Mouse (Mus musculus) left cerebral cortex, postnatal 4 days (tissue): ENCODE measurements at regions not wholly inside any gene's neighbourhood (a gene's known extent, or its start where the extent isn't known, plus 50 kb on each side); places are given as distances from the start of the nearest gene placed in this dataset.
A peak's percentile ranks its signal among the peaks of the same experiment; 100 is the strongest.

Experiments used
- DNase-seq: peaks from one replicate; pipeline ENCODE4 v3.0.0-alpha.2; 2022
- intact Hi-C: fragments of 180-260 bp; cut with DNase I; formaldehyde crosslinking; loops from one replicate; pipeline ENCODE4 v1.15.1; 2025

DNA sequence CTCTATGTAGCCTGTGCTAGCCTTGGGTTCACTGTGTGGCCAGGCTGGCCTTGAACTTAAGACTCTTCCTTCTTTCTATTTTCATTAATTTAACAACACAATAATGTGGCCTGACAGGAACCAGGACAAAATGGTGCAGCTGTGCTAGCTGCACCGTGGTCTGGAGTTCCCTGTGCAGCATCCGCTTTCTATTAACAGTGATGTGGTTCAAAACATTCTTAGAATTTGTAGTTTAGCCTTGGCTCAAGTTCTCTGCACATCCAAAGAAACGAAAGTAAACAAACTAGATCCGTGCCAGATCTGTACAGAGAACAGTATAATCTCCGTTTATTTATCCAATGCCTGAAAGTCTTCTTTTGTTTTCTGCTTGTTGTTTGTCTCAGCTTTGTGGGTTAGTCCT, 88.5 kb downstream of the Irx1 start:
- intact Hi-C loops: no loop called here
- DNase-seq: no peak

DNA sequence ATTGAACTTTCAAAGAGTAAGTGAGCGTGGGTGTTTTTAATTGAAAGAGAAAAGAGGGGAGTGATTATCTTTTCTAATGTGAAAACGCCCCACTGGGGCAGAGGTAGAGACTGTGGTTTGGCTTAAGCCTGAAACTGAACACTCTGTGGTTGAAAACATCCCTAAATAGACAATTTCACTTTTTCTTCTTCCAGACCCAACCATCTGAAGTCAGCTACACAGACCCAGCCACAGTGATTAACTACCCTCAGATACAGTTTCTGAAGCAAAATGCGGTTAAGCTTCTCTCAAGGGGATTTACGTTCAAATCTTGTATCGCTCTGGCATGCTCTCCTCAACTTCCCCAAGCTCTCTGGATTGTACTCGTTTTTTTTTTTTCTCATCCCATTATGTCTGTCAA, 94.8 kb downstream of the Irx1 start:
- no peak for DNase-seq
- intact Hi-C loops: no loop called here

DNA sequence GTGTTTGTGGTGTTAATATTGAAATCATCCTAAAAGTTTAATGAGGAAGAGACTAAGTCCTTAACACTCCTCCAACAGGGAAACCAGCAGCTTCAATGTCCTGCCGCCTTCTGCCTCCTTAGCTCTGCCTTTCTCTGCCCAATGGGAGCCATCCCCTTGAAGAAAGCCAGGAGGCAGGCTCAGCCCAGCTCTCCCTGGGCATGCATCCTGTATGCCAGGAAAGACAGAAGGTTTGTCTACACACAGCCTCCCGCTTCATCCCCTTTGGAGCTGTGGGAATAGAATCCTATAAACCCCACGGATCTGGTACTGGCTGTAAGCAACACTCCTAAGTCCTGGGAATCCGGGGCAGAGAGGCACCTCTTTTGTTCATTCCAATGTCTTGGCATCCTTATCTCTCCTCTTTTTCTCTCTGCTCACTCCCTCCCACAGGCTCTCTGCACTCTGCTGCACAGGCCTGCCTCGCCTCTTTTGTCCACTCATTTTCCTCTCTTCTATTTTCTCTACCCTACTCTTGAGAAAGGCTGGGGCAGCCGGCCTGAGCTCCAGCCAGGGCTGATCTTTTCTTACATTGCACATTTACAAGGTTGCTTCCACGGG, 110.0 kb downstream of the Irx1 start:
- intact Hi-C loops: no loop called here
- peak; percentile 57 for DNase-seq

DNA sequence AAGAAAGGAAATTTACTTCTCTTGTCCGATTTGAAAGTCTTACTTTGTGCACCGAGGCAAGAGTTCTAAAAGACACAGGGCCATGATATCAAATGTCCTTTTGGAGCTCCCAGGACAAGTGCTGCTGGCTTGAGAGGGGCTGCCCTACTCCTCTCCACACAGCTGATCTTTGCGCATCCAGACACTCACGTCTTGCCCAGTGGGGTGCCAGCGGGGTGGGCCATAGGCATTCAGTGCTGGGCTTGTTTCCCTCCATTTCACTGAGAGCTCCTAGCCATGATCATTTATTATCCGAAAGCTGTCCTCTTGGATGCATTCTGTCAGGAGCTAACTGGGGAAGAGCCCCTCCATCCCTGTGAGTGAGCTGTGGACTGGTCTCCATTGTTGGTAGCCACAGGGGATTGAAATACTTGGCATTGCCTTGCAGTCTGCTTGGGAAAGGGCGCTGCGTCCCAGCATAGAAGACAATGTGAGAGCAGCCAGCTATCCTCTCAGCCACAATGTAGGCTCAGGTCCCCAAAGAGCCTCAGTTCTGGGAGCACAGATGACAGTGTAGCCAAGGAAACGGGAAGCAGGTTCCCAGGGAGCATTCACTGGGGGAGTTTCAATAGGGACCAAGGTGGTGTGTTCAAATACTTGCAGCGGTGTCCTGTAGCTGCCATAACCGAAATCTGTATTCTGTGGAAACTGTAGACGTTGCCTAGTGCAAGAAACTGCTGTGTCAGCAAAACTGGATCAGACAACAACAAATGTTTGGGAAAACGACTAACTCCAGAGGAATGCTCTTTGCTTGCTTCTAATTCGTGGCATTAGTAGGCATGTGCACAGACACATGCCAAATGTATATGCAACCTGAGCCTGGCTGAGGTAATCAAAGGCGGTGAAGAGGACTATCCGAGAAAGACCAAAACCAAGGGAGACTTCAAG, 159.2 kb downstream of the Irx1 start:
- peak; percentile 71 for DNase-seq
- intact Hi-C loops: no loop called here

DNA sequence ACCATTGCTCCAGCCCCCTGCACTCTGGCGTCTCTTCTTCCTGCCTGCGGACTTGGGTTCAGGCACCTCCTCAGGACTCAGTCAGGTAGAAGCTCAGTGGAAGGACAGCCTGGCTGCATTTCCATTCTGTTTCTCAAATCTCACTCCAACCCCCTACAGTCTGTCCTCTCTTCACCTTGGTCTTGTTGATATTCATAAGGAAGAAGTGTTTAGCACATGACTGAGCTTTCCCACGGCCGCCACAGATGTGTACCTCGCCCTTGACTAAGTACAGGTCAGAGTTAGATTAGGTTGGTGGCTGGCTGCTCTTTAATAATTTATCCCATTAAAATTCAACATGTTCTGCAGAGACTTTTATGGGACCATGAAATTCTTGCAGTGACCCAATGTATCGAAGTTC, 165.2 kb downstream of the Irx1 start:
- intact Hi-C loops: no loop called here

DNA sequence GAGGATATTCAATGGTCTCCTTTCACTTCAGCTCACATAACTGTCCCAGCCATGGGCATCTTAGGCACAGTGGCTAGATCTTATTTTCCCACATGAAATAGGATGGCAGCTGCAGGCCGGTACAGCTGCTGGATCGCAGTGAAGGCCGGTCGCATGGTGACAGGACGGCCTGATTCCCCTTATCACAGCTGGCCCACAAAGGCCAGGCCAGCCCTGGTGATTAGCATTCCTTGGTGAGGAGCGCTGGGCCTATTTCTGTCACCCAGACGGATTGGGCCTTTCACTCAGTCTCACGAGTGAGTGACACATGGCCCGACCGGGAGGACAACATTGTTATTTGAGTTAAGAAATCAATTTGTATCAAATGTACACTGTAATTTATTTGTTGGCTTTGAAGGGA, 178.8 kb downstream of the Irx1 start:
- intact Hi-C loops: no loop called here
- peak; percentile 4 for DNase-seq

More for the DNA sequence above, 165.2 kb downstream of the Irx1 start:
- DNase-seq: no peak

DNA sequence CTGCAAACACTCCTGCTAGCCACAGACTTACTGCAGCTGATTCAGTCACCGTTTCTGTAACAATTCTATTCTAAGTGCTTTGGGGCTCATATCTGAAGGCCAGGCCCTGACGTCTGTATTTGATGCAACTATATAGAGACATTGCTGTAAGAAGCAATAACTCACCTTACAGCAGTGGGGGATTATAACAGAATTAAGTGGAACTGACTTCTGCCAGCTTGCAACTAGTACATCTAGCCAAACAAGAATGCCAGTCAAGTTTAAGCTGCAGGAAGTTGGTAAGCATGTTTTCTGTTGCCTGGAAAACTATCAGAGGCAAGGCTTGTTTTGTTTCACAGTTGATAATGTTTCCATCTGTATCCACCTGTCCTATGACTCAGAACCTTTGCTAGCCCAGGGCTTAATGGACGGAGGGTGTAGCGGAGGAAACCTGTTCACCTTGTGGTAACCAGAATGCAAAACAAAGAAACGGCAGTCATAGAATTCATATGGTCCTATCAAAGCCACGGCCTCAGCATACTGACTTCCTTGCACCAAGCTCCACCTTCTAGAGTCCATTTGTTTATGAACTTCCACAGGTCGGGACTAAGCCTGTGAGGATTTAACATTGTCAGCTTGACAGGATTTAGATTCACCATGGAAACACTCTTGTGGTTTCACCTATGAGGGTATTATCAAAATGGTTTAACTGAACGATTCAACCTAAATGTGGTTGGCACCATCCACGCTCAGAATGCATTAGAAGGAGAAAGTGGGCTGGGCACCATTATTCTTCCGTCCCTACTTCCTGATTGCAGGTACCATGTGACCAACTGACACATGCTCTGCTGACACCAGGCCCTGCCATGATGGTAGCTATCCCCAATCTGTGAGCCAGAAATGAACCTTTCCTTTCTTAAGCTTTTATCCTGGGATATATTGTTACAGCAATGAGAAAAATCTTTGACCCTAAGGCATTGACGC, 216.2 kb downstream of the Irx1 start:
- intact Hi-C loops: no loop called here
- no peak for DNase-seq

DNA sequence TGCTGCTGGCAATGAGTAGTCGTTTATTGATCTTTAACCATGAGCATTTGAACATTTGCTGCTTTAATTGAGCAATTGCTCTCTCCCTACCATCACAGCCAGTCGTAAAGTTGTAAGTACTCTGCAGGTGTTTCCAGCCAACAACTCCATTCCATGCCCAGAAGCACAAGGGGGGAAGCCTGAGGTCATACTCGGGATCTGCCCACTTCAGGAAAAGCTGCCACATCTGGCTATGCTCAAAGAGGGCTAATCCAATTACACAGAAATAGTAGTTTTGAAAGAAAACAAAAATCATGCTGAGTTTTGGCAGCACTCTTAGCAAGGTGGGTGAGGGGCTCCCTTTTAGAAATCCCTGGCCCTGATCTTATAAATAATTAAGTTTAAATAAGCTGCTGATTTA, 217.0 kb downstream of the Irx1 start:
- no peak for DNase-seq
- intact Hi-C loops: no loop called here

DNA sequence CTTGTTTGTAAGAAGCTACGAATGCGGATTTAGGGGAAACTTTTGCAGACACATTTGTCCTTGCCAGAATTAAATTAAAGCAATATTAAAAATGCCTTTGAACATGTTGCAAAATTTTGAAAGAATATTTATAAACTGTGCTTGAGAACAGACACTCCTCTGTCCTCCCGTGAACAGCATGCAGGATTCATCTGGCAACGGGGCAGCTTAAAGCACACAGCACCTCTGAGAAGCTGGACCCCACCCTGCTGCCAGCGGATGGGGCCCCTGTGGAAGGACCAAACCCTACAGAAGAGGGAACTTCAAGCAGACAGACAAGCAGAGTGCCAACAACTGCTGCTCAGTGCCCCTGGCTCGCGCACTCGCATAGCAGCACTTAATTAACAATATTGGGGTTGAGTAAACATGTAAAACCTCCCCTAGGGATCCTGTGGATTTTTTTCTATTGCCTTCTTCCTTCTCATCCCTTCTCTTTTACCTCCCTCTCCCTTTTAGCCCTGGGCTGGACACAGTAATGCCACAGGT, 226.6 kb downstream of the Irx1 start:
- no peak for DNase-seq
- intact Hi-C loops: no loop called here

DNA sequence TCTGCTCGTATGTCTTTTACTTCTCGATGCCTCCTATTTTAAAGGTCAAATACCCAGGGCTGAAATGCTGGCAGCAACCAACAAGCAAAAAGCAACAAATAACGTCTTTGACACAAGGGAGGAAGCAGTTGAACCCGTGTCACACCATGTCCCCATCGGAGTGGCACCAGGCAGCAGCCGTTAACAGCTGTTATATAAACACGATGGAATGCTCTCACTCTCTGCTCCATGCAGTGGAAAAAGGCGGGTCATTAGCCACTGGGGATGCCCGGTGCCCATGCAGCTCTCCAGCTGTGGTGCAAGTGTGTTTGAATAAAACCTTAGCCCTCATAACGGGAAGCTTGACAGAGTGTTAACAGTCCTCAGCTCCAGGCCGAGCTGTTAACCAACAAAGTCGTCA, 229.3 kb downstream of the Irx1 start:
- intact Hi-C loops: no loop called here
- no peak for DNase-seq

DNA sequence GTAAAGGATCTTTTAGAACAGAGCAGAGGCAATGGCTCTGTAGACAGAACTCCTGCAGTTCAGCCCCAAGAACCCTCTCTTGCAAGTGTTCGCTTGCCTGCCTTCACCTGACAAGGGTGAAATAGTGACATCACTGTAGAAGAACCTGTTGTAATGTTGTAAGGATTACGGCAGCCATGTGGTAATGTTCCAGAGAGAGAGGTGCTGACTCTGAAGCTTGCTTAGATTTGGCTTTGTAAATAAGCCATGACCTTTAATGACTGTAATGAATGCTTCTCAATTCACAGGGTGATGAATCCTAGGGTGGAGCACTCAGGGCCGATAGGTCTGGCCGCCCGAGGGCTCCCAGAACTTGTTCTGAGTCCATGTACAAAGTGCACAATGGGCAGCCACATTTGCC, 230.2 kb downstream of the Irx1 start:
- intact Hi-C loops: no loop called here
- DNase-seq: no peak

DNA sequence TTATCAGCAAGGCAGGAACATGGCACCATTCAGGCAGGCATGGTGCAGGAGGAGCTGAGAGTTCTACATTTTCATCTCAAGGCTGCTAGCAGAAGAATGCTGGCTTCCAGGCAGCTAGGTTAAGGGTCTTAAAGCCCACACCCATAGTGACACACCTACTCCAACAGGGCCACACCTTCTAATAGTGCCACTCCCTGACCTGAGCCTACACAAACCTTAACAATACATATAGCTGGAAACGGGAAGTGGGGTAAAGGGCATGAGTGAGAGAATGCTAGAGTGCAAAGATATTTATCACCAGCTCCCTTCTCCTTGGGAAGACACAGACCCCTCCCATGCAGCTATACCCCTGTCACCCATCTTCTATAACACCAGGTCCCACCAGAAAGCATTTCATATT, 230.6 kb downstream of the Irx1 start:
- intact Hi-C loops: no loop called here
- DNase-seq: no peak

DNA sequence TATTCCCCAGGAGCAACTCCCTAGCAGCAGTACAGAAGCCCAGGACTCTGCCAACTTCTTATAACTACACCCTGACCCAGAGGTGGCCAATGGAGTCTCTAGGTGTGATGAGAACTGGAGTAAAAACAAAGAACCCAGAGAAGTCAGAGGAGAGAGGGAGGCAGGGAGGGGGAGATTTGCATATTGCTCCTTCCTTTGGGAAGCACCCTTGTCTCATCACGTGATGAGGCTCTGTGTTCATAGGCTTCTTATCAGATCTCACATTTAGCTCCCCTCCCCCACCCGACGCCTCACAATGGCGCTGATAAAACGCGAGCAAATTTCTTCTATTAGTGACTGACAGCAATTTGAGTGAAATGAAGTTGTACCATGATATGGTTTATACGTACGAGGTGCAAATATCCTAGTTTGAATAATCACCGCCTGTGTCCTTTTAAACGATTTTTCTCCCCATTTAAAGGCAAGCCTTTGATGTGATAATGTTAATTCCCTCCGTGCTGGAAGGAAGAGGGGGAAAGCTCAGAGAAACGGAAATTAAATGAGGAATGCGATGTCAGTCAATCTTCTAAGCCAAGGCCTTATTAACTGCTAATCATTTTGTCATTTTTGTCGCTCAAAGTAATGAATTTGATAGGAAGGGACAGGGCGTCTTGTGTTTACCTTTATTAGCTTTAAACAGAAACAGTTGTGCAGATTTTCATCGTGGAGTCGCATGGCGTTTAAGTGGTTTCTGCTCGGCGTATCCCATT, 273.3 kb downstream of the Irx1 start:
- intact Hi-C loops: no loop called here
- no peak for DNase-seq

DNA sequence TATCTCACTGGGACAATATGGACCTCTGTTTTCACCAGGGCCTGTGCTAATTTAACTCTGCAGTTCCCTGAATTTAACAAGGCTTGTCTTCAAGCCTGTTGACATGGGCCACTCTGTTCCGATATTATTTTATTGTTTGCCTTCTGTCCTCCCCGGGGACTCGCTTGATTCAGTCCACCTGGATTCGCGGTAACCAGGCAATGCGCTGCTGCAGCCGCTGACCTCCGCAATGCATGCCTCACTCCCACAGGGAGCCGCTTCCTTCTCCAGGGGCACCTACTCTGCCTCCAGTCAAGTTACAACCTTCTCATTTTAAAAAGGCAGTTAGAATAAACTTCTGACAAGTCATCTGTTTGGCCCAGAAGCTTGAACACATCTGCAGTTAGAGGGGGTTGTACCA, 274.3 kb downstream of the Irx1 start:
- no peak for DNase-seq
- intact Hi-C loops: no loop called here

DNA sequence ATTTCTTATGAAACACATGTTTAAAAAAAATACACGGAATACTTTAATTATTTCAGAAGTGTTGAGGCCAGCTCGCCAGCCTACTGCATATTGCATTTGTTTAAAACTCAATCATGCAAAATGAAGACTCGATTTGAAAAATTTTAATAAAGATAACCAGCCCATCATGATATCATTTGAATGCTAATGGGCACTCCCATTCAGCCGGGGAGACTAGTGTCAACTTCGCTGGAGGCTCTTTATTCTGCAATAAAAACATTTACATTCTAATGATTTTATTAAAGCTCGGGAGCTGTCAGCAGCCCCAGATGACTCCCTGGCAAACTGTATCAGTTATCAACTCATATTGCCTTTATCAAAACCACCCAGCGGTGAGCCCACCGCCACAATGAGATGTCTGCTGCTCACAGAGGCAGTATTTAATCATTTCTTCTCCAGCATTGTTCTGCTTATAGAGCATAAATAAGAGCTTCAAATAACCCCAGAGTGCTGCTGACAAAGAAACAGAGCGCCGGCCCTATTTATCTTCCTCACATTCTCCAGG, 287.4 kb downstream of the Irx1 start:
- intact Hi-C loops: no loop called here
- no peak for DNase-seq

DNA sequence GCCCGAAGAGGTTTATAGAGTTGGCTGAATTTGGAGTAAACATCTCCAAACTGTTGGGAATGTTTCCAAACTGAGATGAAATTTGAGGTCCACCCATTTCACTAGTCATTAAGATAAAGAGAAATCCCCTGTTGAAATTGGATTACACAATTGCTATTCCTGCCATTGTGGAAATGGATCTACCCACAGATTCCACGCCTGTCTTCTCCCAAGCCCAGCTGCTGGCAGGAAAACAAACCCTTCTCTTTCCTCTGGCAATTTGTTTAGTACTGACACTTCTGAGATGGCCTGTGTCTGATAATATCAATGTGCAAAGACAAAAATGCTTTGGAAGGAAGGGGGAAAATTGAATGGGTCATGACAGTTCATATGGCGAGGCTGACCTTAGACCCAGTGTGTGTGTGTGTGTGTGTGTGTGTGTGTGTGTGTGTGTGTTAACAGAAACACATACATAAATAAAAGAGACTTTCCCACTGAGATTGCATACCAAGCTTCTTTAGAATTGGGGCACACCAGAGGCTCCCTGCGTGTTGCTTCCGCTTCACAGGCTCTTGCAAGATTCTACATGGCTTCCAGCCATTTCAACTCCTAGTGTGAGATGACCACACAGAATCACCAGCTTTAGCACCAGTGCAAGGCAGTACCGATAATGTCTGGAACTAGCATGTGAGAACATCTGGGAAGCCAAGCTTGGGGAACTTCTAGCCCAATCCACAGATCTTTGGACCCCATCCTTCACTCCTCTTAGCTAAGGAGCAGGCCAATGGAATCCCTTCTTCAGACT, 293.4 kb downstream of the Irx1 start:
- no peak for DNase-seq
- intact Hi-C loops: no loop called here

DNA sequence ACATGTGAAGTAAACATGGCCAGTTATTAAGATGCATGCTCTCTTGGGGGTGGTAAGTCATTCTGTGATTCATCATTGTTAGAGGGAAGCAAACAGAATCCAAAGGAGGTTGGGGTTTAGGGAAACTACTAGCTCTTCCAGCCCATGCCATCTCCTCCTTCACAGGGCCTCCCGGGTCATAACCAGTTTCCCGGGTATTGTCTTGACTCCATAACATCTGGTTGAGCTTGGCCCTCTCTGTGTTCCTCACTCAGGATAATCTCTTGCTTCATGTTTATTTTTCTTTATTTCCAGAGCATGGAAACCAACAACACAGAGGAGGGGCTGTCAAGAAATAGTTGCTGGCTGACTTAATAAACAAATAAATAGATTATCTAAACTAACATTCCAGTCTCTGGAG, 295.3 kb downstream of the Irx1 start:
- intact Hi-C loops: no loop called here

DNA sequence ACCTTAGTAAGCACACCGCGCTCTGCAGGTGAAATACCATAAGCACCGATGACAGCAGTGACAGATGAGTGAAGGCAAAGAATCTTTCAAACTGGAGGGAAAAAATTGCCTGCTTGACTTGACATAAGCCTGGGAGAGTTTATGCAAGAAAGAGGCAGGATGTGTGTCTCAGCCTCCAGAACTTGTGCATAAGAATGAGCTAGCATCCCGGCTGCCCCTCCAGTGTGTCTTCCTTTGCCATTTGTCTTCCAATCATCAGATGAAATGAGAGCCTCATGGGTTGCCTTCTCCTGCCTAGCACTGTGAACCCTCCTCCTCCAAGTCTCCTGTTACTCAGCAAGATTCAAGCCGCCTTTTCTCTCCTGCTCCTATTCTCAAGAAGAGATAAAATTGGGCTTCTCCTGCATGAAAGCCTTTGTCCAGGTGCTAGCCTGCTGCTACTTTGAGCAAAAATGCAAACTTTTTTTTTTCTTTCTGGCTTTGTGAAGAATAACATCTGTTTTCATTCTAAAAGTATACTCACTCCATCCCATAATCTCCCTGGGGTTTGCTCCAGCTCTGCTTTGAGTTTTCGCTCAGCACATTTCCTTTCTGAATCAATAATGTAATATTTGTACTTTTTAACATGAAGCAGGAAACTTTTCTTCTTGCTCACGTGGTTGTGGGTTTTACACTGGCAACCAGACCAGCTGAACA, 298.2 kb downstream of the Irx1 start:
- intact Hi-C loops: no loop called here
- no peak for DNase-seq

More for the DNA sequence above, 295.3 kb downstream of the Irx1 start:
- DNase-seq: no peak

DNA sequence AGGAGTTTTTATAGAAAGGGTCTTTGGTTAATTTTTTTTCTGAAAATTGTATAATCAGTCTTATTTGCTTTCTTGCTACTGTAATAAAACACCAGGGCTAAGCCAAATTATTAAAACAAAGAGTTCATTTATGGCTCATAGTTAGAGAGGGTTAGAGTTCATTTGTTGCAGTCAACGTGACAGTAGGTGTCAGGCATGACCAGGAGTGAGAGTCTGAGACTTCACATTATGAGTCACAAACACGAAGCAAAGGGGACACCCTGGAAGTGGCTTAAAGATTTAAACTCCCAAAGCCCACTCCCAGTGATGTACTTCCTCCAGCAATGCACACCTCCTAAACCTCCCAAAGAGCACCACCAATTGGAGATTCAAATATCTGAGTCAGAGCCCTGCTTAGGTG, 305.6 kb downstream of the Irx1 start:
- intact Hi-C loops: no loop called here
- no peak for DNase-seq
